Mouse (Mus musculus): ENCODE results near the gene Ltv1.

- TF ChIP-seq POLR2A (IDR thresholded peaks at IDR 0.05; ENCODE audit: borderline replicate concordance, control insufficient read depth, low read depth, low read length) (no peak), CTCF (IDR thresholded peaks at IDR 0.05; ENCODE audit: control insufficient read depth, insufficient read depth, low read length) (no peak)
Observed at GRCm38 (mm10) chr10:13177973-13178624, 14.9 kb downstream of the Ltv1 start, which contains the start of gene Zc2hc1b.

All from bone marrow, adult 2 months (tissue).